Mouse (Mus musculus) small intestine, adult 10 weeks (tissue): ENCODE results near the gene Atp5e. TPM values are rescaled to one million over a fixed set of nuclear protein-coding genes. Genes with fewer than 3 reads are reported as not detected.

Experiments
- polyA plus RNA-seq: library from polyadenylated mRNA; stranded (reverse); fragments of 350-450 nt; fragmentation: Illumina TruSeq; extraction: RNeasy Lipid Tissue Mini Kit (QIAGEN cat#74804); gene quantifications from one replicate; pipeline ENCODE4 v1.2.3, GENCODE M21; 2014; ENCODE audit warnings: low replicate concordance

The Atp5e gene
- polyA plus RNA-seq = 20.3 TPM

GRCm38 (mm10) chr2:174463789-174464523, at the start of gene Atp5e:
TSS of gene Atp5e (minus strand) at chr2:174464105.

GRCm38 (mm10) chr2:174472818-174473549, 9.1 kb upstream of the Atp5e start, which contains the start of gene Prelid3b:
TSS of gene Prelid3b (minus strand) at chr2:174473081.

GRCm38 (mm10) chr2:174450353-174450752, 13.6 kb downstream of the Atp5e start, which contains the start of gene Tubb1:
TSS of gene Tubb1 (plus strand) at chr2:174450695.

GRCm38 (mm10) chr2:174438737-174439449, 25.0 kb downstream of the Atp5e start, which contains the start of gene Ctsz:
TSS of gene Ctsz (minus strand) at chr2:174439039.

GRCm38 (mm10) chr2:174415731-174416310, 48.1 kb downstream of the Atp5e start, which contains the start of gene Nelfcd:
TSS of gene Nelfcd (plus strand) at chr2:174415804.

Other genes with a start within 250 kb of the Atp5e start
- gene Gnas, start 179.8 kb downstream of the Atp5e start, polyA plus RNA-seq = 371 TPM
- gene Gm20721, start 117.4 kb downstream of the Atp5e start, polyA plus RNA-seq = not detected
- gene Nelfcd, start 48.3 kb downstream of the Atp5e start, polyA plus RNA-seq = 2.3 TPM
- 8.4 TPM for gene Ctsz, start 25.1 kb downstream of the Atp5e start, polyA plus RNA-seq
- not detected for gene Tubb1, start 13.4 kb downstream of the Atp5e start, polyA plus RNA-seq
- 118 TPM for gene Prelid3b, start 9.0 kb upstream of the Atp5e start, polyA plus RNA-seq
- gene Zfp831, start 179.4 kb upstream of the Atp5e start, polyA plus RNA-seq = 0.30 TPM